Mouse (Mus musculus): ENCODE measurements around the gene Six5. TPM values are rescaled to one million over a fixed set of nuclear protein-coding genes. Genes with fewer than 3 reads are reported as not detected.

Gene Six5
- polyA plus RNA-seq, 1 experiment: 60.2 TPM

DNA sequence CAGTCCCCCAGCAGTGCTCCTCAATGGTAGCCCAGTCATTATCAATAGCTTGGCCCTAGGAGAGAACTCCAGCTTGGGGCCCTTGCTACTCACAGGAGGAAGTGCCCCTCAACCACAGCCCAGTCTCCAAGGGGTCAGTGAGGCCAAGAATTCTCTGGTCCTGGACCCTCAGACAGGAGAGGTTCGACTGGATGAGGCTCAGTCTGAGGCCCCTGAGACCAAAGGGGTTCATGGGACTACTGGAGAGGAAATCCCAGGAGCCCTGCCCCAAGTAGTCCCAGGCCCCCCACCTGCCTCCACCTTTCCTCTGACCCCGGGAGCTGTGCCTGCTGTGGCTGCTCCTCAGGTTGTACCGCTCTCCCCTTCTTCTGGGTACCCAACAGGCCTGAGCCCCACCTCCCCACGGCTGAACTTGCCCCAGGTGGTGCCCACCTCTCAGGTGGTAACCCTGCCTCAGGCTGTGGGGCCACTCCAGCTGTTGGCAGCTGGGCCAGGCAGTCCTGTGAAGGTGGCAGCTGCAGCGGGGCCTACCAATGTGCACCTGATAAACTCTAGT, 2.1 kb downstream of the Six5 start:
- DNase-seq (ENCODE audit: low spot score): no peak

DNA sequence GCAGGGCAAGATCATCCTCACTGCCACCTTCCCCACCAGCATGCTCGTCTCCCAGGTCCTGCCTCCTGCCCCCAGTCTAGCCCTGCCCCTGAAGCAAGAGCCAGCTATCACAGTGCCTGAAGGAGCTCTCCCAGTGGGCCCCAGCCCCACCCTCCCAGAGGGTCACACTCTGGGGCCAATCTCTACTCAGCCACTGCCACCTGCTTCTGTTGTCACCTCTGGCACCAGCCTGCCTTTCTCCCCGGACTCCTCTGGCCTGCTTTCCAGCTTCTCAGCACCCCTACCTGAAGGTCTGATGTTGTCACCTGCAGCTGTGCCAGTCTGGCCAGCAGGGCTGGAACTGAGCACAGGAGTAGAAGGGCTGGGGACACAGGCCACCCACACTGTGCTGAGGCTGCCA, 2.8 kb downstream of the Six5 start:
- no peak for DNase-seq (ENCODE audit: low spot score)

DNA sequence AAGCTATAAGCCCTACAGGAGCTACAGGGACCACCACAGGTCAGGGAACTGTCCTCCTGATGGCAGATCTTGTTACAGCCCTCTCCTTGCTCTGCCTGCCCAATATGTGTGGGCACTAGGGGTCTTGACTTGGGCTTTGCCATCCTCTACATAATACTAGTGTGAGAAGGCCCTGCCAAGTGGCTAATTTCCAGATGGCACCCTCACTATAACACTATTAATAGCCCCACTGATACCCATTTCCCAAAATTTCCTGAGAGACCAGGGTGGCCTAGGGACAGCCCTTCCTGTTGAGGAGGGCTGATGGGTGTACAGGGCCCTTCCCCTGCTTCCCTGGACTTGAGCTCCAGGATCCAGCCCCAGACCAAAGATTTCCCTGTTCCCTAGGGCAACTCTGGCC, 3.5 kb downstream of the Six5 start:
- no peak for DNase-seq (ENCODE audit: low spot score)

DNA sequence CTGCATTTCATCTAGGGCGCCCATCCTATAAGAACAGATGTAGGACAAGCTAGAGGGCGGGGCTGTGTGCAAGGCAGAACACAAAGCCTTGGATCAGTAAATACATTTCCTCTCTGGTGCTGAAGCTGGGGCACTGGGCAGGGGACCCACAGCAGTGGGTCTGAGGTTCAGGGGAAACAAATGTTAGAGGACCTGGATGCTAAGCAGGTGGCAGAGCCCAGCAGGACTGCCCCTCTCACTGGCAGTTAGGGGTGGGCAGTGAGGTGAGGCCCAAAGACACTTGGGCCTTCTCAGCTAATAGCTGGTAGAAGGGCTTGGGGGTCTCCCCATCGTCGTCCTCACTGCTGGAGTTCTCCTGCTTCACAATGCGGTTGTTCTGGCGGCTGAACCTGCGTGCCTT, 4.4 kb downstream of the Six5 start:
- DNase-seq (ENCODE audit: low spot score): no peak

DNA sequence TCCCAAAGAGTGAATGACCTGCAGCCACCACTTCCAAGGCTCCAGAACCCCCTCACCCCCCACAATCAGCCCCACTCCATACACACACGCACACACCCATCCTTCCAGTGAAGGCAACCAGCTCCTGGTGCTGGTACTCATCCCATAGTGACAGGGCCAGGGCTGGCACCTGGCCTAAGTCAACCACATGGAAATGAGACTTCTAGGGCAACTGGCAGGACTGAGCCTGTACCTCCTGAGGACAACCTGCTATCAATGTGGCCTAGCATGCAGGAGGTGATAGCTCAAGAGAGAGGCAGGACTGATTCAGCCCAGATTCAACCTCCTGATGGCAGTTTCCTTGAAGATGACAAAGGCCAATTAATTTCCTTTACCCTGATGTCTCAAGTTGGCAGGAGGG, 5.9 kb downstream of the Six5 start:
- no peak for DNase-seq (ENCODE audit: low spot score)

DNA sequence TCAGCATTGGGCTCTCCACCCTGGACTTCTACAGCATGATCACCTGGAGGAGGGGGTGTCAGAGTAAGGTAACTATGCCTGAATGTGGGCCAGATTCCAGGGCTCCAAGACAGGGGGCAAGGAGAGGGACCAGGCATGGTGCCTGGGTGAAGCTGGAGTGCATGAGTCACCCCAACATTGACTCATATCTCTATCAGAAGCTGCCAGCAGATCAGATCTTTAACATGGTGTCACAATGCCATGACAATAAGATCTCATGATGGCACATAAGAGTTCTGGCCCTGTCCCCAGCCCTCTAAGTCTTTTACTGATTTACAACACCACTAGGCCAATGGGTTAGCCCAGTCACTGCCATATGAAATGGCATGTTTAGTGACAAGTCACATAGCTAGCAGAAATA, 9.3 kb downstream of the Six5 start:
- no peak for DNase-seq (ENCODE audit: low spot score)

DNA sequence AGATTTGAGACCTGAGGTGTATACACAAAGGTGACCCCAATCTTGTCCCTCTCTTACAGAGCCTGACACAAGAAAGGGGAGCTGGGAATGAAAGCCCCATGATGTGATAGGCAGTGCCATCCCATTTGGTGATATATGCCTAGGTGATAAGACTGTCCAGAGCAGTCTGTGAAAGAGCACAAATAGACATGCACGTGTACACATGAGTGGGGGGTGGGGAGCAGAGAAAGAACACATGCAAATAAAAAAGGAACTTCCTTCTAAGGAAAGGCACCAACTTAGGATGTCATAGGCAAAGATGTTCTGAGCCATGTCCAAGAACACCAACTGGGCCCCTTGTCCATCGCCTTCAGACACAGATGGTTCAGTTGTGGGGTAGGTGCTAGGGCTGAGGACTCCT, 10.1 kb downstream of the Six5 start:
- DNase-seq (ENCODE audit: low spot score): no peak

DNA sequence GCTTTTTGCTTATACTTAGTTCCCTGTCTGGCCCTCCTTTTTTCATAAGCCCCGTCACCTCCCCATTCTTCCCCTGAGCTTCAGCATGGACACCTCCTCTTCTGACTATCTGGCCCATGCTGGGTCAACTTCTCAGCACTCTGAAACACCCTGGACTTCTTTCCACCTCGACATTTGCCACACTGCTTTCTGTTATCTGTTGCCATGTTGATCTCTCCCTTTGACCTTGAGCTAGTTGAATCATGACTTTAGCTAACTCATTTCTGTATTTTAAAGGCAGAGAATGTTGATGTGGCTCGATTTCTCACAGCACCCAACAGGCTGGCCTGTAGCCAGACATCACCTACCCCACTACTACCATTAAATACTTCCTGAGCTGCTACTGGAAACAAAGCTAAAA, 13.0 kb downstream of the Six5 start:
- no peak for DNase-seq (ENCODE audit: low spot score)

DNA sequence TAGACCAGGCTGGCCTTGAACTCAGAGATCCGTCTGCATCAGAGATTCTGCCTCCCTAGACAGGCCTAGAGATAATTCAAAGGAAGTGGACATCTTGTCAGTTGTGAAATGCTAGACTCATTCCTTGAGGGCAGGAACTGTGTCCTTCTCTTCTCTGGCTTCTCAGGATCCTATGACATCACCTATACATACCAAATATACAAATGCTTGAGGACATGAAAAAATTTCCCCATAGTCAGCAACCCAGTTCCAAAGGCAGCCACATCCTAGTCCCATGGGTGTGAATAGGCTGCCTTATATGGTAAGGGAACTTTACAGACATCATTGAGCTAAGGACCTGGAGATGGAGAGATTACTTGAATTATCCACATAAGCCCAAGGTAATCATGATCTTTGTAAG, 15.2 kb downstream of the Six5 start:
- DNase-seq (ENCODE audit: low spot score): no peak

DNA sequence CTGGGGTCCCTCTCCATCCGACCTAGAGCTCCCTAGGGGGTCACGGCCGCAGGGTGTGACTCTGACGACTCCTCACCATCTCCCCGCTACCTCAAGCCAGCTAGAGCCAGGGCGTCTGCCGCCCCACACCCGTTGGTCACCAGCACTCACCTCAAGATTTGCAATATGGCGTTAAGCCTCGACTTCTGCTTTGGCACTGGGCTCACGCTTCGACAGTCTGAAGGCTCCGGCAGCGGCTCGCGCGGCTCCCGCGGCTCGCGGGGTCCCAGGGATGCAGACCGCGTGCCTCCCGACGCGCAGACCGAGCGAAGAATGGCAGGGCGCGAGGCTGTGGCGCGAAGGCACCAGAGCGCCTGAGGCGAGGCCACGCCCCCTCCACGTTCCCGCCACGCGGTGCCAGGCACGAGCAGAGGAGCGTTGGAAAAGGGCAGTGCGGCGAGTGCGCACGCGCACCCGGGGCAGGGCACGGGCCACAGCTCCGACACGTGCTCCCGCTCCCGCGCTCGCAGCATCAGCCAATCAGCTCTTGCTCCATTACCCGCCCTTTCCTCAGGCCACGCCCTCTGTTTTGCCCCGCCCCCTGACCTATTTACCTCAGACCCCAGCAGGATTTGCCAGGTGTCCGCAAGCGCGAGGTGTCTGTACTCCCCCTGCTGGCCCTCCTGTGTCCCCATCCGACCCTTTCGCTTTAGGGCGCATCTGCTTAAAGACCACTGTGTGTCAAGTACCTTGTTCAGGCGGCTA, 23.8 kb downstream of the Six5 start, which contains the start of gene Gm4969:
TSS of gene Gm4969 (minus strand) at position 341 of the 744 bp plus-strand sequence.
- peak; percentile 47 for DNase-seq (ENCODE audit: low spot score)

DNA sequence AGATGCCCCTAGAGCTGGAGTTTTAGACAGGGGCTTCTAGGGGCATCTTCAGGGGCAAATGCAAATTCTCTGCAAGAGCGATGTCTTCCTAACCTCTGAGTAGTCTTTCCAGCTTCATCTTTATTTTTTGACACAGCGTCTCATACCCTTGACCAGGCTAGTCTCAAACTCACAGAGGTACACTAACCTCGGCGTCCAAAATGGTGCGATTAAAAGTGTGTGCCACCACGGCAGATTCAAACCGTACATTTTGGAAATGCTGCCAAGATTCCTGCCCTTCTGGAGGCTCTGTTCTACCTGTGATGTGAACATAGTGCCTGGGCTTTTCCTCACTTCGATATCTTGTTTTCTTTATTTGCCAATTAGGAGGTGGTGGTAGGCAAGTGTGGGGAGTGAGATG, 24.7 kb downstream of the Six5 start:
- DNase-seq (ENCODE audit: low spot score): no peak

DNA sequence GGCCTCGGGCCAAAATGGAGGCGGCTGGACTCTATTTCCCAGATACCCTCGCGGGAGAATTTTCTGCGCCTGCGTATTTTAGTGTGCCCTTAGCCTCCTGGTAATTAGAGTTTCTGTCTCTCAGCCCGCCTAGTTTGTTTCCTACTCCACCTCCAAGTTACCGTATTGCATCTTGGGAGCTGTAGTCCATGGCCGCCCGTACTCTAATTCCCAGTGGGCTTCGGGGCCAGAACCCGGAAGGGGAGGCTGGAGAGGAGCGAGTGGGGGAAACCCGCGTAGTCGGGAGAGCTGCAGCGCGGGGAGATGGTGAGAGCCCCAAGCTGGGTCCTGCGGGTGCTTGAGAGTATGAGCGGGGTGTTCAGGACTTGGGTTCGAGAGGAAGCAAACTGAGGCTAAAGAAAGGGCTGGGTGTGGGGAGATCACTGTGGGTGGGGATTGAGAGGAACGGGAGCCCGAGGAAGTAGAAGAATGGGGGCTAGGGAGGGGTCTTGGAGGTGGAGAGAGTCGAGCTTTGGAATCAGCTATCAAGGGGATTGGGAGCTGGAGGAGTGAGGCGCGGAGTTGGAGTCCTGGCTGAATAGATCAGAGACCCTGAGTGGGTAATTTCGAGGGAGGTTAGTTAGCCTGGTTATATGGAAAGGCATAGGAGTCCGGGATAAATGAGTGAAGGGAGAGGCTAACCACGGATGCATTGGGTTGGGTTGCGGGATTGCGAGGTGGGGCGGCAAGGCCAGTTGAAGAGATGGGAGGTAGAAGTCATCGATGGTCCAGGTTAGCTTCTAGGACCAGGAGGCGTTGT, 25.4 kb downstream of the Six5 start, which contains the start of gene Fbxo46:
TSS of gene Fbxo46 (plus strand) at position 229 of the 799 bp plus-strand sequence.
- peak; percentile 81 for DNase-seq (ENCODE audit: low spot score)

DNA sequence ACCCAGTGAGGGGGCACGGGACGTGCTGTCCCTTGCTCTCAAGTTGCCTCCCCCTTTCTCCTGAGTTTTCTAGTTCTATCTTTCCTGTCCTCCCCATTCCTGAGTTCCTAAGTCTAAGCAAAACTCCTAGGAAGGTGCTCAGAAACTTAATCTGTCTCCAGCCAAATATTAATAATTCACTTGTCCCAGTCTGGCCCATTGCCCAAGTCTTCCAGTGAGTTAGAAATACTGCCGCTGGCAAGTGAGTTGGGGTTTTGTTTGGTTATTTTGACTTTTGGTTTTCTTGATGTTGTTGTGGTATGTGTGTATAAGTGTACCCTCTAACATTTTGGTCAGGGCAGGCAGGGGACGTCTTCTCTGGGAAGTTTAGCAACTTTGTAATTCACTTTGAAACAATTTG, 27.3 kb downstream of the Six5 start:
- DNase-seq (ENCODE audit: low spot score): no peak

DNA sequence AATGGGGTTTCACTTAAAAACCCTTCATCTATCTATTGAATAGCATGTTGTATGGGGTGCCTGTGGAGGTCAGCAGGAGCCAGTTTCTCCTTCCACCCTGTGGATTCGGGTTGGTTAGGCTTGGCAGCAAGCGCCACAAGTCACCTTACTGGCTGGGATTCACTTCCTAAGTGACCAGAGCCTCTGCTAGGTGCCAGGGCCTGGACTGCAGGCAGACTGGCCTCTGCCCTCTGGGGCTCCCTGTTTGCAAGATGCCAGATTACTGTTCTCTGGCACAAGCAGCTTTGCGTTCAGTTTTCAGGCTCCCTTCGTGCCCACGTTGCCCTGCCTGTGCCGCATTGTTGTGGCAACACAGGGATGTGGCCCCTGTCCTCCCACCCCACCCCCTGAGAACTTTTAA, 30.3 kb downstream of the Six5 start:
- DNase-seq (ENCODE audit: low spot score): no peak

DNA sequence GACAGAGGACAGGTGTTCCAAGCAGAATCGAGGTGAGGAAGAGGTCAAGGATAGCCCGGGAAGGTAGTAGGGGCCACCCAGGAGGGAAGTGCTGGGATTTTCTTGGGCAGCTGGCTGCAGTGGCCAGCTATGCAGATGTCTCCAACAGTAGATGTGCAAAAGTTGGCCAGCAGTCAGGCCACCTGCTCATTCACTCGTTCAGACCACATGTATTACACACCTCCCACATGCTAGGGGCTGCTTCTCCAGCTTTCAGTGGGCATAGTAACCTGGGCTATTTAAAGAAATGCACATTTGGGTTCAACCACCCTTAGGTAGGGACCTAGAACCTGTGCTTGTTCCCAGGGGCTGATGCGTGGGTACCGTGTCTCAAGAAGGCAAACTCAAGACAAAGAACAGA, 33.4 kb downstream of the Six5 start:
- no peak for DNase-seq (ENCODE audit: low spot score)

DNA sequence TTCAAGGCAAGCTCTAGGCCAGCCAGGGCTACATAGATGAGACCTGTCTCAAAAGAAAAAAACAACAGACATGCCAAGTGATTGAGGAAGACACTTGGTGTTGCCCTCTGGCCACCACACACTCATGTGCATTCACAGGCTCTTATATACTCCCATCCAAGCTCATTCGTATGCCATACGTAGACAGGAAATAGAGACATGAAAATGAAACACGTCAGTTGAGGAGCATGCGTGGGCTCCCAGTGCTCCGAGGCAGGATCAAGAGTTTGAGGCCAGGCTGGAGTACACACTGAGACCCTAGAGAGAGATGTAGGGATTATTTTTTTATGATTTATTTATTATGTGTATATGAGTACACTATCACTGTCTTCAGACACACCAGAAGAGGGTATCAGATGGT, 35.0 kb downstream of the Six5 start:
- DNase-seq (ENCODE audit: low spot score): no peak

DNA sequence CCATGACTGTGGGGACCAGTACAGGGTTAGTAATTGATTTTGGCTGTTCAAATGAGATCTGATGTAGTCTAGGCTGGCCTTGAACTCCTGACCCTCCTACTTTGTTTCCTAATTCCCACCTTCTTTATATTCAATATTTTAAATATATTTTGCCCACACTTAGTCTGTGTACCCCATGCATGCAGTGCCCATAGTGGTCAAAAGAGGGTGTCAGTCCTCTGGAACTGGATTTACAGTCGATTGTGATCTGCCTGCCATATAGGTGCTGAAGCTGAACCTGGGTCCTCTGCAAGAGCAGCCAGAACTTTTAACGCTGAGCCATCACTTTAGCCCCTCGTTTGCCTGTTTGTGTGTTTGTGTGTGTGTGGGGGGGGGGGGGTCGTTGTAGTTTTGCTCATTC, 36.3 kb downstream of the Six5 start:
- DNase-seq (ENCODE audit: low spot score): no peak

DNA sequence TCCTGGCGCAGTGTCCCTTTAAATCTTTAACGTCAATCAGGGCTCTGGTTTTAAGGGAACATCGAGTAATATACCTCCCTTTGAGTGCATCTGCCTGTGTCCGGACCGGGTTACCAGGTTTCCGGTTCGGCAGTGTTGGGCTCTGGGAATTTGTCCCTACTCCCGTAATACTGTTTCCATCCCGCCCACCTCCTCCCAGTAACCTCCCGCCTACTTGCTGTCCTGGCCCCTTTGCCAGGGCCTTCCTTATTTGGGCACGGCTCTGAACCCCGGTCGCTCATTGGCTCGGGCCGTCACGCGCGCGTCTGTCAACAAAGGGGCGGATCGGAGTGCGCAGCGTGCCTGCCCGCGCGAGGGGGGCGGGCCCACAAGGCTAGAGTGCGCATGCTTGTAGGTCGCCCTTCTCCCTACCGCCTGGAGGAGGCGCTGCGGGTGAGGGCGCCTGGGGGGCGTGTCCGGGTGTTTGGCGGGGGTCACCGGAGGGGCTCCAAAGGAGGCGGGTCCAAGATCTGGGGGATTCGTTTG, 37.0 kb downstream of the Six5 start:
- DNase-seq (ENCODE audit: low spot score): peak; percentile 89

DNA sequence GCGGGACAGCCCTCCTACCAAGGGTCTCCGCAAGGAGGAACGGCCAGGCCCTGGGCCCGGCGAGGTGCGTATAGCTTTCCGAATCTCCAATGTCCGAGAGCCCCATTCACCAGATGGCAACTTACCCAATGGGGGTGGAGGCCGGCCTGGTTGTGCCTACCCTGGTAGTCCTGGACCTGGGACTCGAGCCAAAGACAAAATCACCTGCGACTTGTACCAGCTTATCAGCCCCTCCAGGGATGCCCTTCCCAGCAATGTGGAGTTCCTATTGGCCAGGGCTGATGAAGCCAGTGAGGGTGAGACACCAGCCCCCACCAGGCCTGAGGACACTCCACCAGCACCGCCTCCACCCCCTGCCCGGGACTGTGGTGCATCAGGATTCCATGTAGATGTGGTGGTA, 41.8 kb downstream of the Six5 start:
- no peak for DNase-seq (ENCODE audit: low spot score)

DNA sequence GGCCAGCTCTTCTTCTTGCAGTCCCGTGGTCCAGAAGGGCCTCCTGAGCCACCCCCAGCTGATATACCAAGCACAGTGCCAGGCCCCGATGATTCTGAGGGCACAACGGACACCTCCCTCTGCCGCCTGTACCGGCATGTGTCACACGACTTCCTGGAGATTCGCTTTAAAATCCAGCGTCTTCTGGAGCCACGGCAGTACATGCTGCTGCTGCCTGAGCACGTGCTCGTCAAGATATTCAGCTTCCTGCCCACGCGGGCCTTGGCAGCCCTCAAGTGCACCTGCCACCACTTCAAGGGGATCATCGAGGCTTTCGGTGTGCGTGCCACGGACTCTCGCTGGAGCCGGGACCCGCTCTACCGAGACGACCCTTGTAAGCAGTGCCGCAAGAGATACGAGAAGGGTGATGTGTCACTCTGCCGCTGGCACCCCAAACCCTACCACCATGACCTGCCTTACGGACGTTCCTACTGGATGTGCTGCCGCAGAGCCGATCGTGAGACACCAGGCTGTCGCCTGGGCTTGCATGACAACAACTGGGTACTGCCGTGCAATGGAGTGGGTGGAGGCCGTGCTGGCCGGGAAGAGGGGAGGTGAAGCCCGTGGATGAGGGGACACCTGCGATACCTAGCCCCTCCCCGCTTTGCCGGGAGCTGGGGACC, 42.4 kb downstream of the Six5 start:
- DNase-seq (ENCODE audit: low spot score): no peak

DNA sequence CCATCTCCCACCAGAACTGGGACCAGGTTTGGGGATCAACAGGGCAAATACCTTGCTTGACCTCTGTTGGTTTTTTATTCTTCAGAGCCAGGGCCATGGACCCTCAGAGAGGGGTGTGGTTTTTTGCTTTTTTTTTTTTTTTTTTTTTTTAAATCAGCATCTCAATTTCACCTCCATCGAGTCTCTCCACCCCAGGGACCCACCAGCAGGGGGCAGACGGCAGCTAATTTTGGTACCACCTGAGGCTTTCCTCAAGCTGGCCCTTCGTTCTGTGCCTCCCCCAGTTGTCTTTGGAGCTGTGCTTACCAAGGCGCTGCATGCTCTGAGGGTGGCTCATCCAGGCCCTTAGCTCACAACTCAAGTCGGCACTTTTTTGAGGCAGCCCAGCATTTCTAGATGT, 43.0 kb downstream of the Six5 start:
- no peak for DNase-seq (ENCODE audit: low spot score)

DNA sequence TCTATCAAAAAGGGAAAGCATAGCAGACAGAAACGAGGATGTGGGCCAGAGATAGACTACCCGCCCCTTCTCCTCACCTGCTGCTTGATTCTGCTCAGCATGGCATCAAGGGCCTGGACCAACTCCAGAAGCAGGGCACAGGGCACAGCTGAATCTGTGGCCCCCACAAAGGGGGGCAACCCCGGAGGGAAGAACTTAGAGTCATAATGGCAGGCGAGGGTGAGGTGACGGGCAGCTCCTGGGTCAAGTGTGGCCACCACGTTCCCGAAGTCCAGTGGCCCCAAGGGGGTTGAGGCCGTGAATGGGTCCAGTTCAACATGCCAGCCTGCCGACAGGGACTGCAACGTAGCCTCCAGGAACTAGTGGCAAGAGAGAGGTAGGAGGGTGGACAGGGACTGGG, 52.4 kb downstream of the Six5 start:
- DNase-seq (ENCODE audit: low spot score): no peak
